ENCODE assay signal across 15 mouse cellular contexts in genomic region chr16:92982934-92983333, GRCm38 (mm10).
"Had no signal": no experiment of that assay in that cellular context is flagged by ENCODE, and none has a peak within 500 bp of the region (broad histone marks: within the 10 kb centered on the region; RNA-seq: fewer than 3 reads in every experiment).

No protein-coding gene starts in this region.

- H3K4me3 ChIP-seq: midbrain, embryonic 10.5 days; midbrain, embryonic 12.5 days; neural tube, embryonic 12.5 days; stomach, embryonic 15.5 days had no signal

- H3K27ac ChIP-seq: midbrain, embryonic 10.5 days; midbrain, embryonic 12.5 days; neural tube, embryonic 12.5 days; stomach, embryonic 15.5 days; stomach, postnatal 0 days had no signal

- H3K27me3 ChIP-seq: midbrain, embryonic 12.5 days; neural tube, embryonic 12.5 days; stomach, embryonic 15.5 days had no signal

- H3K4me2 ChIP-seq: lung, embryonic 14.5 days; midbrain, embryonic 12.5 days; neural tube, embryonic 12.5 days; stomach, embryonic 15.5 days had no signal

- H3K9me3 ChIP-seq: midbrain, embryonic 10.5 days; midbrain, embryonic 12.5 days; neural tube, embryonic 12.5 days; stomach, embryonic 15.5 days had no signal

- ATAC-seq: midbrain, embryonic 16.5 days had no signal

- H3K4me1 ChIP-seq: stomach, embryonic 15.5 days had no signal

- DNase-seq: lung, adult 18-20 months; lung, embryonic 14.5 days; lung, postnatal 10 days; lung, postnatal 4 days; midbrain, embryonic 14.5 days; right cerebral cortex, postnatal 14 days; thymus, adult 2 months; thymus, postnatal 25 days; thymus, postnatal 4 days had no signal

- H3K9ac ChIP-seq: lung, embryonic 14.5 days; midbrain, embryonic 12.5 days; neural tube, embryonic 12.5 days; stomach, embryonic 15.5 days had no signal

- H3K36me3 ChIP-seq: midbrain, embryonic 10.5 days; midbrain, embryonic 12.5 days; neural tube, embryonic 12.5 days; stomach, embryonic 15.5 days had no signal
